Mouse (Mus musculus) lung, adult 2 months (tissue): ENCODE results near the gene Aasdh.

ENCODE experiments used
- CTCF ChIP-seq: fragments of 200-500 bp; IDR thresholded peaks from 2 replicates; pipeline ENCODE4 v1.5.1; 2011; ENCODE audit warnings: mild to moderate bottlenecking, low read length, control low read depth; ENCODE audit not compliant: insufficient read depth
- POLR2A ChIP-seq: fragments of 200-500 bp; IDR thresholded peaks from 2 replicates; pipeline ENCODE4 v1.6.1; 2011; ENCODE audit warnings: low read depth, mild to moderate bottlenecking, control low read depth, low read length, borderline replicate concordance; ENCODE audit errors: extremely low read depth

GRCm38 (mm10) chr5:76923428-76923827, 18.1 kb upstream of the Aasdh start:
- TF ChIP-seq CTCF (no peak), POLR2A (no peak)
